Mouse (Mus musculus) layer of hippocampus, adult 2 months (tissue): ENCODE results near the gene Prkar2b. TPM values are rescaled to one million over a fixed set of nuclear protein-coding genes. Genes with fewer than 3 reads are reported as not detected.
A peak's percentile ranks its signal among the peaks of the same experiment; 100 is the strongest.

Source experiments
- DNase-seq, 2 experiments: peaks; one replicate each; pipeline ENCODE4 v3.0.0; 2022; ENCODE audit warnings: low spot score in 2 of 2
- H3K27ac ChIP-seq: fragments of 200-600 bp; 2 replicates; pipeline ENCODE4 v1.8.1; 2022
- H3K4me3 ChIP-seq: fragments of 200-600 bp; 2 replicates; pipeline ENCODE4 v1.8.1; 2022; ENCODE audit warnings: mild to moderate bottlenecking
- CTCF ChIP-seq: fragments of 200-600 bp; conservative IDR thresholded peaks from 2 replicates; pipeline ENCODE4 v1.8.1; 2022; ENCODE audit warnings: antibody characterized with exemption, mild to moderate bottlenecking, moderate library complexity
- total RNA-seq, 2 experiments: library from RNA; stranded (reverse); gene quantifications; 2 replicates each; pipeline ENCODE4 v1.2.3; 2021

Gene Prkar2b
- total RNA-seq, 2 experiments from 2014 or later, result 29.0 to 33.2 TPM

- Histone ChIP-seq H3K27ac (no peak overlapping the region), H3K4me3 (no peak overlapping the region)
- TF ChIP-seq CTCF, result no peak
- no peak for DNase-seq
Measured at GRCm38 (mm10) chr12:32085856-32086255, 24.8 kb upstream of the Prkar2b start.

- Histone ChIP-seq H3K4me3 (no peak overlapping the region), H3K27ac (peak overlapping the region; percentile 8; the same call in 1 of the 2 replicates)
- TF ChIP-seq CTCF, result no peak
- no peak for DNase-seq
Measured at GRCm38 (mm10) chr12:32085189-32085588, 24.1 kb upstream of the Prkar2b start.

- TF ChIP-seq CTCF, result no peak
- no peak overlapping the region for H3K4me3 ChIP-seq
- H3K27ac ChIP-seq, result peak overlapping the region; percentile 8; the same call in 1 of the 2 replicates
- DNase-seq, result no peak
Measured at GRCm38 (mm10) chr12:32084601-32085000, 23.5 kb upstream of the Prkar2b start.

GRCm38 (mm10) chr12:32080692-32081091 is 19.6 kb upstream of the Prkar2b start:
- Histone ChIP-seq H3K4me3 (no peak overlapping the region), H3K27ac (no peak overlapping the region)
- no peak for DNase-seq
- no peak for TF ChIP-seq CTCF

DNA sequence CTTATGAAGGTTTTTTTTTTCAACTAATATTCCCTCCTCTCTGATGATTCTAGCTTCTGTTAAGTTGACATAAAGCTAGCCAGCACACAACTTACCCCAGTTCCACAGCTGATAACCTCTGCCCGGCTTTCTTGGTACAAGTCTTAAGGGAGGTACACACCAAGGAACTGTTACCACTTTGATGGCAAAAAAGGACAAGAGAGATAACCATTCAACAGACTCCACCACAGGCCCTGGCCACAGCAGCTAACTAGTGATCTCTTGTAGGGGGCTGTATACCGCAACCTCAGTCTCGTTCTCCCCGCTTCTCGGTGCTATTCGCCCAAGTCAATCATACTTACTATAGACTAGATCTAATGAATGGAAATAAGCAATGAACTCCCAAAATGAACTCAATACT is 16.3 kb upstream of the Prkar2b start:
- H3K4me3 ChIP-seq, result no peak overlapping the region
- H3K27ac ChIP-seq, result no peak overlapping the region
- no peak for DNase-seq
- no peak for TF ChIP-seq CTCF

DNA sequence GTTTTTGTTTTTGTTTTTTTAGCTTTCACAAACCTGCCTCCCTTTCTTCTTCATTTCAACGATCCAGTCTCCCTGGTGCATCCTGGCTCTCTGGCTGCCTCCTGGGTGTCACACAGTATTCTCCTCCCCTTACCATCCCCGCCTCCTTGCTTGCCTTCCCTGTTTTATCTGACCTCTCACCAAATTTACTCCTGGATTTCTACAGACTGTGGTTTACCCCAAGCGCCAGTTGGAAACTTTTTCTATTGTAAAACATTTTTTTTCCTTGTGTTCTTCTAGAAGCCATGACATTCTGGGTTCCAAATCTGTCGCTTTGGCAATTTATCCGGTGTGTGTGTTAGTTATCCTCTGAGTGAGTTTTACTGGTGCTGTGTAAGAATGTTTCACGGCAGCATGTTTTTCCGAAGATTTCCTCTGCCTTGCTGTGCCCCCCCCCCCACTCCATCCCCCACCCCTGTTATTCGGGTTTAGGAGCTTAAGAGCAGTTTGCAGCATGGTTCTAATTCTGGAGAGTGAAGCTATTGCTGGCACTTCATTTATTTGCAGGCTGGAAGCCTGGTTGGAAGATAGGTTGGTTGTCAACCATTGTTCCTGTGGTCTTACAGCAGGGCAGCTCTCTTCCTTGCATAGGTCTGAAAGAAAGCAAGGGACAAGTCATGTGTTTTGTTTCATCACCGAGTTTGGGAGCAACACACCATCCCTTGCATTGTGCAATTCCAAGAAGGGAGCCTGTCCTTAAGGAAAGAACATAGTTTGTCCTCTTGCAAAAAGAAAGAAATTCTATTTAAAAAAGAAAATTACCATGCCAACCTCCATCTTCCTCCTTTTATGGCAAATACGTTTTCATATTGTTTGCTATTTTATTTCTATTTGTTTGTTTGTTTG is 15.0 kb upstream of the Prkar2b start:
- TF ChIP-seq CTCF, result no peak
- DNase-seq, result peak in 1 of 2 experiments; percentile 18
- no peak overlapping the region for H3K27ac ChIP-seq
- H3K4me3 ChIP-seq, result no peak overlapping the region

- DNase-seq, result no peak
- H3K4me3 ChIP-seq, result no peak overlapping the region
- TF ChIP-seq CTCF, result no peak
- no peak overlapping the region for H3K27ac ChIP-seq
Measured at GRCm38 (mm10) chr12:32074271-32074670, 13.2 kb upstream of the Prkar2b start.

GRCm38 (mm10) chr12:32066004-32066403 is 4.9 kb upstream of the Prkar2b start:
- no peak overlapping the region for H3K4me3 ChIP-seq
- no peak overlapping the region for H3K27ac ChIP-seq
- no peak for DNase-seq
- TF ChIP-seq CTCF, result no peak

- H3K4me3 ChIP-seq, result peak overlapping the region; percentile 95
- TF ChIP-seq CTCF, result no peak
- peak; percentile 22 to 23 for DNase-seq
- peak overlapping the region; percentile 97 for H3K27ac ChIP-seq
Measured at GRCm38 (mm10) chr12:32060247-32061089, 628 bp downstream of the Prkar2b start.

GRCm38 (mm10) chr12:32059707-32060106 is 1.4 kb downstream of the Prkar2b start:
- DNase-seq, result no peak

GRCm38 (mm10) chr12:32059135-32059534 is 2.0 kb downstream of the Prkar2b start:
- DNase-seq, result no peak
- peak overlapping the region; percentile 97; the same call in 1 of the 2 replicates for H3K27ac ChIP-seq
- H3K4me3 ChIP-seq, result peak overlapping the region; percentile 95; the same call in 1 of the 2 replicates
- no peak for TF ChIP-seq CTCF

More at GRCm38 (mm10) chr12:32059707-32060106, 1.4 kb downstream of the Prkar2b start:
- Histone ChIP-seq H3K4me3 (peak overlapping the region; percentile 95), H3K27ac (peak overlapping the region; percentile 97; the same call in 1 of the 2 replicates)
- TF ChIP-seq CTCF, result no peak

- Histone ChIP-seq H3K4me3 (no peak overlapping the region), H3K27ac (no peak overlapping the region)
- no peak for DNase-seq
- TF ChIP-seq CTCF, result no peak
Measured at GRCm38 (mm10) chr12:32057461-32058199, 3.5 kb downstream of the Prkar2b start.
